Mouse (Mus musculus) limb, embryonic 13.5 days (tissue): ENCODE measurements around the gene Cited4. TPM values are rescaled to one million over a fixed set of nuclear protein-coding genes. Genes with fewer than 3 reads are reported as not detected.

Experiments used
- ATAC-seq: fragments of 200-750 bp; cut with Nextera tagmentation; 2 replicates; pipeline ENCODE4 v1.8.0; 2017; ENCODE audit warnings: low read depth, moderate number of reproducible peaks, moderate TSS enrichment; ENCODE audit not compliant: low FRiP score
- H3K27ac ChIP-seq: fragments of 300-500 bp; sonication (generic); 2 replicates; pipeline ENCODE4 v1.5.1; 2015; ENCODE audit warnings: inconsistent platforms, mild to moderate bottlenecking, moderate library complexity
- H3K27me3 ChIP-seq: fragments of 300-500 bp; sonication (generic); 2 replicates; pipeline ENCODE4 v1.6.1; 2015; ENCODE audit warnings: mild to moderate bottlenecking, inconsistent platforms
- H3K36me3 ChIP-seq: fragments of 300-500 bp; sonication (generic); 2 replicates; pipeline ENCODE4 v1.6.1; 2015; ENCODE audit warnings: inconsistent platforms, mild to moderate bottlenecking, moderate library complexity
- H3K4me1 ChIP-seq: fragments of 300-500 bp; sonication (generic); 2 replicates; pipeline ENCODE4 v1.6.1; 2015; ENCODE audit warnings: inconsistent platforms
- H3K4me2 ChIP-seq: fragments of 300-500 bp; sonication (generic); replicated peaks from 2 replicates; pipeline ENCODE4 v1.6.1; 2015; ENCODE audit warnings: inconsistent platforms, mild to moderate bottlenecking, moderate library complexity
- H3K4me3 ChIP-seq: fragments of 300-500 bp; sonication (generic); 2 replicates; pipeline ENCODE4 v1.5.1; 2015; ENCODE audit warnings: moderate library complexity, mild to moderate bottlenecking, inconsistent platforms
- H3K9ac ChIP-seq: fragments of 300-500 bp; sonication (generic); 2 replicates; pipeline ENCODE4 v1.6.1; 2015; ENCODE audit warnings: mild to moderate bottlenecking, inconsistent platforms
- H3K9me3 ChIP-seq: fragments of 300-500 bp; sonication (generic); 2 replicates; pipeline ENCODE4 v1.6.1; 2016; ENCODE audit warnings: inconsistent platforms
- WGBS: fragments of 180-500 bp; shearing (Covaris S2); methylation state at CpG from one replicate; pipeline ENCODE4 v1.1.7; 2015; 5-methylcytosine and 5-hydroxymethylcytosine counted together
- polyA plus RNA-seq: library from polyadenylated mRNA; unstranded; fragments of >200 nt; fragmentation: Nextera tagmentation; extraction: Ambion mirVana; gene quantifications from 2 replicates; pipeline ENCODE4 v1.2.1, GENCODE M21; 2015

Gene Cited4
- 1.7 and 2.6 TPM in 2 replicates for polyA plus RNA-seq

DNA sequence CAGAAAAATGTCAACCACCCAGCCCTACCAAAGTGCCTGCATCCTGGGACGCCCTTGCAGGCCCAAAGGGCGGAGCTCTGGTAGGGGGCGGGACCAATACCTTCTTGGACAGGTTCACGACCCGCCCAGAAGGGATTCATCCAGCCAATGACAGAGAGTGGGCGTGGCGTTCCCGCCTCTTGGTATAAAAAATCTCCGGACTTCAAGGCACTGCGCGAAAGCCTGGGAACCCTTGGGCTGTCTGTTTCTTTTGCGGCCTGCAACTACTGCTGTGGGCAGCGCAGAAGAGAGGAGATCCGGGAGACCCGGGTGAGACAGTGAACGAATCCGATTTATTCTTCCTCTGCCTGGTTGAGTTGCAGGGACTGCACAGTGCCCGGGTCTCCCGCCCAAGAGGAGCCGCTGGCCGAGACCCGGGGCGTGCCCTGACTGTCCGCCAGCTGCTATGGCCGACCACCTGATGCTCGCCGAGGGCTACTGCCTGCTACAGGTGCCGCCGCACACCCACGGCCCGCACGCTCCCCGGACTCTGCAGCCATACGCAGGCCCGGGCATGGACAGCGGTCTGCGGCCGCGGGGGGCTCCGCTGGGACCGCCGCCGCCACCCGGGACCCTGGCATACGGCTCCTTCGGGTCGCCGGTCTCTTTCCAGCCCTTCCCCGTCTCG lies at the start of gene Cited4:
Cited4 (plus strand) TSS at position 215 of the 667 bp plus-strand sequence.
- peak within 1 kb of the TSS; percentile 57 for H3K4me3 ChIP-seq
- peaks cover 61% of the 10 kb centered on the region for H3K27me3 ChIP-seq
- peak within 1 kb of the TSS; percentile 100 for H3K4me2 ChIP-seq
- no peaks in the 10 kb centered on the region for H3K36me3 ChIP-seq
- H3K9me3 ChIP-seq, result no peaks in the 10 kb centered on the region
- H3K4me1 ChIP-seq, result peaks cover 21% of the 10 kb centered on the region
- ATAC-seq, result peak; percentile 83
- peak within 1 kb of the TSS; percentile 66 for H3K9ac ChIP-seq
- H3K27ac ChIP-seq, result no peak within 1 kb of the TSS; the same call in 1 of the 2 replicates
- WGBS, result under 1% methylated on average over 47 of the region's 50 CpGs

DNA sequence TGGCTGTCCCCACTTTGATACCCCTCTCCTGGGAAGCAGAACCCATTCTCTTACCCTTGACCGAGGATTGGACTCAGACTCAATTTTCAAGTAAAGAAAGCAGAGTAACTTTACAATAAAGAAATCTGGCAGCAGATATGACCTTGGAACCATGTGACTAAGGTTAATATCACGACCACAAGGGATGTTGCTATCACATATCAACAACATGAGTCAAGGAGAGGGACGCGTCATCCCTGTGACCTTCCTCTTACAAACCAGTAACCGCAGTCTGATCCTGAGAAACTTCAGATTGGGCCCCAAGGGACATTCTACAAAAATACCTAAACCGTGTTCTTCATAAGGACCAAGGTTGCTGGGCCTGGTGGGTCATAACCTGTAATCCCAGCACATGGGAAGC lies 38.6 kb upstream of the Cited4 start:
- no peak for ATAC-seq
- Histone ChIP-seq H3K27me3 (no peaks in the 10 kb centered on the region), H3K27ac (no peak overlapping the region), H3K9ac (no peak overlapping the region), H3K36me3 (no peaks in the 10 kb centered on the region), H3K9me3 (no peaks in the 10 kb centered on the region), H3K4me1 (no peaks in the 10 kb centered on the region), H3K4me2 (no peak overlapping the region), H3K4me3 (no peak overlapping the region)
- WGBS, result 89% methylated on average over 6 of the region's 6 CpGs

DNA sequence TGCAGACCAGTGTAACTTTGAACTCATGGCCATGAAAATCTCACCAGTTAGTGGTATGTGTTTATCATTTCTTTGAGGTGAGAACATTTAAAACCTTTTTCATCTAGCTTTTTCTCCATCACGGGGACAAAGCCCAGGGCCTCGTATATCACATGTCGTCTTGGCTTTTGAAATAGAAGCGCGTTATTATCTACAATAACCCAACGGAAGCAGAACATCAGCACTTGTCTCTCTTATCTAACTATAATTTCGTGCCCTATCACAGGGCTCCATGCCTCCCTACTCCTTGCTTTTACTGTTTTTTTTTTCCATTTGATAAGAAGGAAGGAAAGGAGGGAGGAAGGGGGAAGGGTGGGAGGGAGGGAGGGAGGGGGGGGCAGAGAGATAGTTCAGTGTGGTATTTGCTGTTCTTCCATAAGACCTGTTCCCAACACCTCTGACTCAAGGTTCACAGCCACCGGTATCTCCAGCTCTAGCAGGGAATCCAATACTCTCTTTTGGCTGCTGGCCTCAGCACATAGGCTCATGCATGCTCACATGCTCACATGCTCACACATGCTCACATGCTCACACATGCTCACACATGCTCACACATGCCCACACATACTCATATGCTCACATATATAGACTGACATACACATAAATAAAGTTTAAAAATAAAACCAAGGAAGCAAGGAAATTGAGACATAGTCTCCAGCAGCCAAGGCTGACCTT lies 36.0 kb upstream of the Cited4 start:
- Histone ChIP-seq H3K27ac (no peak overlapping the region), H3K27me3 (no peaks in the 10 kb centered on the region), H3K9me3 (no peaks in the 10 kb centered on the region), H3K9ac (no peak overlapping the region), H3K4me2 (no peak overlapping the region), H3K4me3 (no peak overlapping the region), H3K36me3 (no peaks in the 10 kb centered on the region), H3K4me1 (no peaks in the 10 kb centered on the region)
- no peak for ATAC-seq
- WGBS, result 81% methylated on average over 8 of the region's 8 CpGs

DNA sequence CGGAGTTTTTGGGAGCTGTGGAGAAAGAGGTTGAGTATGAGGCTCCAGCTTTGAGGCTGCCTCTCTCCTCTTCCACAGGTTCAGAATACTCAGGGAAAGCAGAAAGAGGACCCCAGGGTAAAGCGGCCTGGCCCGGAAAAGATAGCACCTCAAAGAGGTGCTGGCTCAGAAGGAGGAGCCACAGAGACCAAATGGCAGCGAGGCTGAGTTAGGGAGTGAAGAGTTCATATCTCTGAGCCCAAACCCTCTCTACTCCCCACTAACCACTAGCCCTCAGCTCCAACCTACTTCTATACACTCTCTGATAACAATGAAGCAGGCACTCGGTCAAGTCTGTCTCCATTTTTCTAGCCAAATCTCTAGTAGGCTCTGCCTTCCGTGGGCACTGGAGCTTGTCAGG lies 34.5 kb upstream of the Cited4 start:
- ATAC-seq, result no peak
- no peak overlapping the region for H3K27ac ChIP-seq
- H3K27me3 ChIP-seq, result no peaks in the 10 kb centered on the region
- no peaks in the 10 kb centered on the region for H3K9me3 ChIP-seq
- H3K4me1 ChIP-seq, result no peaks in the 10 kb centered on the region
- H3K36me3 ChIP-seq, result no peaks in the 10 kb centered on the region
- no peak overlapping the region for H3K4me3 ChIP-seq
- no peak overlapping the region for H3K4me2 ChIP-seq
- 43% methylated on average over 6 of the region's 6 CpGs for WGBS
- H3K9ac ChIP-seq, result no peak overlapping the region

DNA sequence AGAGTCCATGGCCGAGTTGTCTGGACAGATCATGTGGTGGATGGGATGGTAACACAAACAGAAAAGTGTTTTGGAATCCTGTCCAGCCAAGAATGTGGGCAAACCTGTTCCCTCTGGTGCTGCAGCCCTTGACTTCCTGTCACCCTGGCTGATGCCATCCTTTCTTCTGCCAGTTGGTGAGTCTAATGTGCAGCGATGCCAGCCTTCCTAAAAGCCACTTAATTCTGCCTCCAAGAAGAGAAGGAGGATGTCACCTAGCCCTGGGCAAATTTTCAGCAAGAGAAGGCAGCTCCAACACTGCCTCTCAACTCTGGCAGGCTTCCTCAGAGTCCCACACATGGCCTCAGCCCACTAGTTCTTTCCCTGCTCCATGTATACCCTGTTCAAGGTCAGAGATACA lies 31.0 kb upstream of the Cited4 start:
- H3K9ac ChIP-seq, result no peak overlapping the region
- 74% methylated on average over 2 of the region's 2 CpGs for WGBS
- no peak overlapping the region for H3K27ac ChIP-seq
- H3K4me2 ChIP-seq, result no peak overlapping the region
- no peaks in the 10 kb centered on the region for H3K4me1 ChIP-seq
- no peak for ATAC-seq
- H3K27me3 ChIP-seq, result peaks cover 6% of the 10 kb centered on the region; the same call in 1 of the 2 replicates
- H3K4me3 ChIP-seq, result no peak overlapping the region
- H3K9me3 ChIP-seq, result no peaks in the 10 kb centered on the region; the same call in 1 of the 2 replicates
- H3K36me3 ChIP-seq, result no peaks in the 10 kb centered on the region

DNA sequence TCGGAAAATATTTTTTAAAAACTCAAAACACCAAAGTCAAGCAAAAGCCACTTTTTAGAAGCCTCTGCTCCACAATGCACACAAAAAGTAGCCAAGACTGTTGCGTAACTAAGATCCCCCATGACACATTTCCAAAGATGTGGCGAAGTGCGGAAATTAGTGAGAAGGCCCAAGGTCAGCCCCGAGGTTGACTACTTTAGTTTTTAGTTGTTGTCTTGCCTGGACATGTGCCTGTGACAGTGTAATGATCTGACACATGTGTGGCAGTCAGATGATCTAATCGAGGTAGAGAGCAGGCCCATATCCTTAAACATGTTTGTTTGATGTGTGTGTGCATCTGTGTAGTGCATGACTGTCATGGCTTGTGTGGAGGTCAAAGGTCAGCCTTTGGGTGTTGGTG lies 24.4 kb upstream of the Cited4 start:
- Histone ChIP-seq H3K27me3 (peaks cover 12% of the 10 kb centered on the region), H3K9ac (no peak overlapping the region), H3K4me1 (no peaks in the 10 kb centered on the region), H3K36me3 (no peaks in the 10 kb centered on the region), H3K4me2 (no peak overlapping the region), H3K9me3 (no peaks in the 10 kb centered on the region; the same call in 1 of the 2 replicates), H3K4me3 (no peak overlapping the region), H3K27ac (no peak overlapping the region)
- 89% methylated on average over 6 of the region's 6 CpGs for WGBS
- ATAC-seq, result no peak

DNA sequence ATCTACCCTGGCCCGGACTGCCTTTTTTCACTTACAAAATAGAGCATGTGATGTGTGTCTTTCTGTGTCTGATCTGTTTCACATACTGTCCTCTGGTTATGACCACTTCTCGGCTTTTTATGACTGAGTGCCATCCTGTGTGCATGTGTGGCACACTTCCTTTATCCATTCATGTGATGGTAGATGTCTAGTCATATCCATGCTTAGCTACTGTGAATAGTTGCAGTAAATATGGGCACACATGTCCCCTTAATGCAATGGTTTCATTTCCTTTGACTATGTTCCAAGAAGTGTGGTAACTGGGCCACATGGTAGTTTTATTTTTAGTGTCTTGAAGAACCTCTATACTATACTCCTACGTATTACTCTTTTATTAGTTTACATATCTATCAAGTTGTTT lies 22.5 kb upstream of the Cited4 start:
- H3K36me3 ChIP-seq, result no peaks in the 10 kb centered on the region
- H3K27ac ChIP-seq, result no peak overlapping the region
- ATAC-seq, result no peak
- 73% methylated on average over 3 of the region's 3 CpGs for WGBS
- no peak overlapping the region for H3K4me2 ChIP-seq
- no peak overlapping the region for H3K9ac ChIP-seq
- peaks cover 29% of the 10 kb centered on the region for H3K27me3 ChIP-seq
- no peaks in the 10 kb centered on the region for H3K9me3 ChIP-seq
- no peak overlapping the region for H3K4me3 ChIP-seq
- H3K4me1 ChIP-seq, result no peaks in the 10 kb centered on the region

DNA sequence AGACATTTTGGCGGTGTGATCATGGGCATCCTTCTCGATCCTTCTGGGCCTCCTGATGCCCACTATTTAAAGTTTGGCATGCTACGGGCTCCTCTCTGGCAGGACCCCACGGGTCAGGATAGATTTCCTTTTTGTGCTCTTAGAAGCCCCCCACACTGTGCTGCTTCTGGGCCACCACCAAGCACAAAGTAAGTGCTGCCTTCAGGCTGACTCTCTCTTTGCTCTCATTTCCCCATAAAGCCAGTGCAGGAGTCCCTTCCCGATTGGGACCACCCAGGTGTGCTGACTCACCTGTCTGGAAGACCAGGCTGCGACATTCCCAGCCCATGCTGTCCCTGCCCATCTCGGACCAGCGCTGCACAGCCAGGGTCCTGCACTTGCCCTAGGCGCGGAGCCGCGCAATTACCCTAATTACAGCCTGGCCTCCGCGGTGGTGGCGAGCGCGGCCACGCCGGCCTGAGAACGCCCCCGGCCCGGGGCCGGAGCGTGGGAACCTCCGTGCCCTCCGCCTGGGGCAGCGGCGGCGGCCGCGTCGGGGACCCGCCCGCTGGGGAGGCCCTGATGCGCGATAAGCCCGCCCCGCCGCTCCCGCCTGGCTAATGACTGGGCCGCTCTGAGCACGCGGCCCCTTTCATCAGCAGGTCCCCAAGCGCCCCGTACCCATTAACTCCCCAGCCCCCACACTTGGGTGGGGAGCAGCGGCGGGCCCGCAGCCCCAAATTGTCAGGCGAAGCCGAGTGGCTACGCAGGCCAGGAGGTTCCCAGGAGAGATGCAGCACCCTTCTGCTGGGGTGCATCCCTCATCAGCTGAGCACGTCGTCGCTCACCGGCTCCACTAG lies 16.8 kb upstream of the Cited4 start:
- peak overlapping the region; percentile 63 for H3K9ac ChIP-seq
- 4% methylated on average over 54 of the region's 55 CpGs for WGBS
- no peak for ATAC-seq
- H3K4me1 ChIP-seq, result peaks cover 12% of the 10 kb centered on the region
- peak overlapping the region; percentile 48 for H3K4me3 ChIP-seq
- H3K9me3 ChIP-seq, result peaks cover 4% of the 10 kb centered on the region
- H3K36me3 ChIP-seq, result no peaks in the 10 kb centered on the region
- H3K27ac ChIP-seq, result no peak overlapping the region
- peak overlapping the region; percentile 83 for H3K4me2 ChIP-seq
- H3K27me3 ChIP-seq, result peaks cover 62% of the 10 kb centered on the region

DNA sequence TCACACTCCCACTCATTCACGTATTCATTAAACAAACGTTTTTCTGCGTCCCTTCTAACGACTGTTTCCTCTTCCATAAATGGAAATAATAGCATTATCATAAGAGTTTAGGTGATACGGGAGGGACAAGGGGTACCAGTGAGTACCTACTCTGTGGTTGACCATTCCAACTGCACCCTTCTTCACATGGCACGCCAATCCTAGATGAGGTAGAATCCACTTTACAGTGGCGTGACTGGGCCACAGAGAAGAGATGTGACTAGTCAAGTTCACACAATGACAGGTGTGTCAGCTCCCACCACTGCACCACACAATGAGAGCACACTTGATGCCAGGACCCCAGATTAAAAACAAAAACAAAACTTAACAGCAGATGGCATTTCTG lies 16.2 kb upstream of the Cited4 start:
- Histone ChIP-seq H3K4me1 (peaks cover 12% of the 10 kb centered on the region), H3K27ac (no peak overlapping the region), H3K9me3 (peaks cover 4% of the 10 kb centered on the region), H3K36me3 (no peaks in the 10 kb centered on the region), H3K27me3 (peaks cover 62% of the 10 kb centered on the region), H3K9ac (no peak overlapping the region; the same call in 1 of the 2 replicates), H3K4me3 (peak overlapping the region; percentile 48; the same call in 1 of the 2 replicates), H3K4me2 (peak overlapping the region; percentile 83)
- ATAC-seq, result no peak
- WGBS, result 25% methylated on average over 7 of the region's 7 CpGs

DNA sequence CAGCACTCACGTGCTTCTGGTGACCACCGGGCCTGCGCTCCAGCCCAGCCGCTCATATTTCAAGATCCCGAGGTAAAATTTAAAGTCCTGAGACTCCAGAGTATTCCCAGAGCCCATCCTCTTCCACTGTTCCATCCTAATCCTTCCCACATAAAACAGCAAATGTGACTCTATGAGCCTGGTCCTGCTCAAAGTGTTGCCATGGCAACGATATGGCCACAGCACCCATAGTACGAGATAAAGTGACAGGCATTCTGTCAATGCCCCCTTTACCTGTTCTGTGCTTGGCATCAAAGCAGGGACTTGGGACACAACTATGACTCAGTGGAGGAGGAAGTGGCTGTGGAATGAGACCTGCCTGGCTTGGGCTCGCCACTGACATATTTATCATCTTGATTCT lies 10.5 kb upstream of the Cited4 start:
- 74% methylated on average over 8 of the region's 8 CpGs for WGBS
- peaks cover 4% of the 10 kb centered on the region for H3K9me3 ChIP-seq
- H3K4me1 ChIP-seq, result no peaks in the 10 kb centered on the region
- H3K27me3 ChIP-seq, result peaks cover 26% of the 10 kb centered on the region
- H3K4me2 ChIP-seq, result no peak overlapping the region
- no peak for ATAC-seq
- no peak overlapping the region for H3K27ac ChIP-seq
- H3K9ac ChIP-seq, result no peak overlapping the region
- no peaks in the 10 kb centered on the region for H3K36me3 ChIP-seq
- H3K4me3 ChIP-seq, result no peak overlapping the region

DNA sequence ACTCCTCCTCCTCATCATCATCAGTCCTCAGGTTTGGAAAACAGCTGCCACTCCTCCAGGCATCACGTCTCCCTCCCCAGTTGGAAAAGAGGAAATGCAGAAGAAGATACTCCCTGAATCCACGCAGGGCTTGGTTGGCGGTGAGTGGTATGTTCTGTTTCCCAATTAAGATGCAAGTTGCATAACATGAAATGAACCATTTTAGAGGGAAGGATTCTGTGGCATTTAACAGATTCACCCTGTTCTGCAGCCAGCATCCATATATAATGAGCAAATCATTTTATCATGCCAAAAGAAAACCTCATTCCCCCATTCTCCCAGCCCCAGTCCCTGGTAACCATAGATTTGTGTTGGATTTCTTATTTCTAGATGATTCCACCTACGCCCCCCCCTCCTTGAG lies 5.9 kb upstream of the Cited4 start:
- no peak for ATAC-seq
- no peak overlapping the region for H3K9ac ChIP-seq
- no peak overlapping the region for H3K4me2 ChIP-seq
- peaks cover 14% of the 10 kb centered on the region for H3K27me3 ChIP-seq
- H3K27ac ChIP-seq, result no peak overlapping the region
- no peaks in the 10 kb centered on the region for H3K4me1 ChIP-seq
- no peaks in the 10 kb centered on the region for H3K9me3 ChIP-seq
- no peak overlapping the region for H3K4me3 ChIP-seq
- no peaks in the 10 kb centered on the region for H3K36me3 ChIP-seq
- WGBS, result 80% methylated on average over 4 of the region's 4 CpGs

DNA sequence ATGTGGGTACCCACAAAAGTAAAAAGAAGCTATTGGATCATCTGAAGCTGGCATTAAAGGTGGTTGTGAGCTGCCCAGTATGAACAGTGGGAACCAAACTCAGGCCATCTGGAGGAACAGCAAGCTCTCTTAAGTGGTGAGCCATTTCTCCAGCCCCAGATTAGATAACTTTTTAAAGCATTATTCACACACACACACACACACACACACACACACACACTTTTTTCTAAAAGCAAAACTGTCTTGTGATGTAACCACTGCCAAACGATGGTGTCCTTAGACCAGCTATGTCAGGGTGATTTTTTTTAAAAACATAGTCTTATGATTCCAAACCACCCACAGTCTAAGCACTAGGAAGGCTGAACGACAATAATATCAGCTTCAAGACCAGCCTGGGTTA lies 1.8 kb upstream of the Cited4 start:
- Histone ChIP-seq H3K4me1 (peaks cover 21% of the 10 kb centered on the region), H3K4me2 (no peak overlapping the region), H3K9ac (no peak overlapping the region), H3K36me3 (no peaks in the 10 kb centered on the region), H3K27me3 (peaks cover 47% of the 10 kb centered on the region), H3K27ac (no peak overlapping the region), H3K4me3 (no peak overlapping the region), H3K9me3 (no peaks in the 10 kb centered on the region)
- WGBS, result 74% methylated on average over 2 of the region's 2 CpGs
- no peak for ATAC-seq
